Mouse (Mus musculus) heart, embryonic 12.5 days (tissue): ENCODE measurements at regions not wholly inside any gene's neighbourhood (a gene's known extent, or its start where the extent isn't known, plus 50 kb on each side); places are given as distances from the start of the nearest gene placed in this dataset.

Source experiments
- ATAC-seq: fragments of 200-750 bp; cut with Nextera tagmentation; 2 replicates; pipeline ENCODE4 v1.8.0; 2017; ENCODE audit warnings: moderate TSS enrichment, moderate library complexity; ENCODE audit not compliant: insufficient number of reproducible peaks, low FRiP score
- H3K27ac ChIP-seq: fragments of 300-500 bp; sonication (generic); 2 replicates; pipeline ENCODE4 v1.5.1; 2016; ENCODE audit warnings: mild to moderate bottlenecking, moderate library complexity; ENCODE audit not compliant: poor library complexity, severe bottlenecking
- H3K27me3 ChIP-seq: fragments of 300-500 bp; sonication (generic); replicated peaks from 2 replicates; pipeline ENCODE4 v1.6.1; 2016; ENCODE audit warnings: mild to moderate bottlenecking, moderate library complexity
- H3K36me3 ChIP-seq: fragments of 300-500 bp; sonication (generic); 2 replicates; pipeline ENCODE4 v1.6.1; 2016; ENCODE audit warnings: mild to moderate bottlenecking, moderate library complexity
- H3K4me1 ChIP-seq: fragments of 300-500 bp; sonication (generic); replicated peaks from 2 replicates; pipeline ENCODE4 v1.6.1; 2016; ENCODE audit warnings: mild to moderate bottlenecking
- H3K4me2 ChIP-seq: fragments of 300-500 bp; sonication (generic); 2 replicates; pipeline ENCODE4 v1.6.1; 2016; ENCODE audit warnings: mild to moderate bottlenecking, moderate library complexity
- H3K4me3 ChIP-seq: fragments of 300-500 bp; sonication (generic); 2 replicates; pipeline ENCODE4 v1.5.1; 2016; ENCODE audit warnings: mild to moderate bottlenecking
- H3K9ac ChIP-seq: fragments of 300-500 bp; sonication (generic); 2 replicates; pipeline ENCODE4 v1.6.1; 2016; ENCODE audit warnings: mild to moderate bottlenecking, moderate library complexity
- H3K9me3 ChIP-seq: fragments of 300-500 bp; sonication (generic); replicated peaks from 2 replicates; pipeline ENCODE4 v1.6.1; 2016; ENCODE audit warnings: mild to moderate bottlenecking, moderate library complexity
- WGBS: fragments of 180-500 bp; shearing (Covaris S2); methylation state at CpG from one replicate; pipeline ENCODE4 v1.1.7; 2016; 5-methylcytosine and 5-hydroxymethylcytosine counted together

GRCm38 (mm10) chr1:80030635-80031034 is 169.7 kb upstream of the Serpine2 start:
- H3K4me2 ChIP-seq, result no peak overlapping the region
- peaks cover 27% of the 10 kb centered on the region for H3K4me1 ChIP-seq
- ATAC-seq, result no peak
- H3K27me3 ChIP-seq, result no peaks in the 10 kb centered on the region
- H3K27ac ChIP-seq, result peak overlapping the region; percentile 56; the same call in 1 of the 2 replicates
- no peak overlapping the region for H3K9ac ChIP-seq
- no peaks in the 10 kb centered on the region for H3K9me3 ChIP-seq
- H3K4me3 ChIP-seq, result no peak overlapping the region
- WGBS, result 91% methylated on average over 1 of the region's 1 CpGs
- H3K36me3 ChIP-seq, result no peaks in the 10 kb centered on the region

- peak; percentile 97 for ATAC-seq
- H3K4me2 ChIP-seq, result no peak overlapping the region
Measured at GRCm38 (mm10) chr1:80030224-80030623, 169.2 kb upstream of the Serpine2 start.

GRCm38 (mm10) chr1:80025863-80026616 is 165.1 kb upstream of the Serpine2 start:
- no peak overlapping the region for H3K9ac ChIP-seq
- H3K9me3 ChIP-seq, result no peaks in the 10 kb centered on the region
- peaks cover 12% of the 10 kb centered on the region for H3K4me1 ChIP-seq
- H3K27me3 ChIP-seq, result no peaks in the 10 kb centered on the region
- no peak for ATAC-seq
- H3K4me3 ChIP-seq, result no peak overlapping the region
- no peaks in the 10 kb centered on the region for H3K36me3 ChIP-seq
- H3K27ac ChIP-seq, result no peak overlapping the region
- WGBS, result 80% methylated on average over 4 of the region's 4 CpGs
- no peak overlapping the region for H3K4me2 ChIP-seq

More at GRCm38 (mm10) chr1:80030224-80030623, 169.2 kb upstream of the Serpine2 start:
- Histone ChIP-seq H3K9me3 (no peaks in the 10 kb centered on the region), H3K4me3 (no peak overlapping the region), H3K27ac (peak overlapping the region; percentile 56; the same call in 1 of the 2 replicates), H3K4me1 (peaks cover 27% of the 10 kb centered on the region), H3K36me3 (no peaks in the 10 kb centered on the region), H3K27me3 (no peaks in the 10 kb centered on the region), H3K9ac (no peak overlapping the region)
- WGBS, result 37% methylated on average over 3 of the region's 3 CpGs

- WGBS, result 47% methylated on average over 6 of the region's 6 CpGs
- H3K9ac ChIP-seq, result no peak overlapping the region
- ATAC-seq, result no peak
- H3K4me2 ChIP-seq, result no peak overlapping the region
- H3K36me3 ChIP-seq, result no peaks in the 10 kb centered on the region
- peaks cover 4% of the 10 kb centered on the region; the same call in 1 of the 2 replicates for H3K4me1 ChIP-seq
- H3K27me3 ChIP-seq, result no peaks in the 10 kb centered on the region
- no peak overlapping the region for H3K27ac ChIP-seq
- no peaks in the 10 kb centered on the region for H3K9me3 ChIP-seq
- no peak overlapping the region for H3K4me3 ChIP-seq
Measured at GRCm38 (mm10) chr1:80023518-80024095, 162.6 kb upstream of the Serpine2 start.

GRCm38 (mm10) chr1:80021866-80022265 is 160.9 kb upstream of the Serpine2 start:
- peaks cover 4% of the 10 kb centered on the region; the same call in 1 of the 2 replicates for H3K4me1 ChIP-seq
- H3K36me3 ChIP-seq, result no peaks in the 10 kb centered on the region
- H3K9ac ChIP-seq, result no peak overlapping the region
- H3K4me2 ChIP-seq, result no peak overlapping the region
- no peak overlapping the region for H3K4me3 ChIP-seq
- 64% methylated on average over 3 of the region's 3 CpGs for WGBS
- H3K27me3 ChIP-seq, result no peaks in the 10 kb centered on the region
- H3K27ac ChIP-seq, result no peak overlapping the region
- ATAC-seq, result no peak
- H3K9me3 ChIP-seq, result no peaks in the 10 kb centered on the region

- 63% methylated on average over 11 of the region's 11 CpGs for WGBS
- H3K9ac ChIP-seq, result no peak overlapping the region
- no peaks in the 10 kb centered on the region for H3K9me3 ChIP-seq
- H3K4me2 ChIP-seq, result no peak overlapping the region
- H3K36me3 ChIP-seq, result no peaks in the 10 kb centered on the region
- no peaks in the 10 kb centered on the region for H3K4me1 ChIP-seq
- no peaks in the 10 kb centered on the region for H3K27me3 ChIP-seq
- no peak overlapping the region for H3K4me3 ChIP-seq
- ATAC-seq, result no peak
- no peak overlapping the region for H3K27ac ChIP-seq
Measured at GRCm38 (mm10) chr1:80018391-80019065, 157.5 kb upstream of the Serpine2 start.

GRCm38 (mm10) chr1:80015474-80015873 is 154.5 kb upstream of the Serpine2 start:
- 82% methylated on average over 5 of the region's 5 CpGs for WGBS
- Histone ChIP-seq H3K4me2 (no peak overlapping the region), H3K4me3 (no peak overlapping the region), H3K4me1 (no peaks in the 10 kb centered on the region), H3K27ac (no peak overlapping the region), H3K27me3 (no peaks in the 10 kb centered on the region), H3K9ac (no peak overlapping the region), H3K36me3 (no peaks in the 10 kb centered on the region), H3K9me3 (no peaks in the 10 kb centered on the region)
- ATAC-seq, result no peak

GRCm38 (mm10) chr1:80014586-80014985 is 153.6 kb upstream of the Serpine2 start:
- H3K4me1 ChIP-seq, result no peaks in the 10 kb centered on the region
- no peak overlapping the region for H3K4me2 ChIP-seq
- WGBS, result 88% methylated on average over 2 of the region's 2 CpGs
- no peaks in the 10 kb centered on the region for H3K9me3 ChIP-seq
- no peak for ATAC-seq
- H3K27me3 ChIP-seq, result no peaks in the 10 kb centered on the region
- no peak overlapping the region for H3K9ac ChIP-seq
- H3K36me3 ChIP-seq, result no peaks in the 10 kb centered on the region
- no peak overlapping the region for H3K4me3 ChIP-seq
- no peak overlapping the region for H3K27ac ChIP-seq

GRCm38 (mm10) chr1:80010724-80011123 is 149.7 kb upstream of the Serpine2 start:
- no peak overlapping the region for H3K4me3 ChIP-seq
- H3K36me3 ChIP-seq, result no peaks in the 10 kb centered on the region
- no peak overlapping the region for H3K9ac ChIP-seq
- no peak overlapping the region for H3K27ac ChIP-seq
- no peaks in the 10 kb centered on the region for H3K27me3 ChIP-seq
- H3K9me3 ChIP-seq, result no peaks in the 10 kb centered on the region
- H3K4me1 ChIP-seq, result no peaks in the 10 kb centered on the region
- 39% methylated on average over 4 of the region's 4 CpGs for WGBS
- ATAC-seq, result no peak
- no peak overlapping the region for H3K4me2 ChIP-seq

GRCm38 (mm10) chr1:79999081-79999480 is 138.1 kb upstream of the Serpine2 start:
- no peak overlapping the region for H3K4me2 ChIP-seq
- no peaks in the 10 kb centered on the region for H3K27me3 ChIP-seq
- WGBS, result 69% methylated on average over 11 of the region's 11 CpGs
- H3K4me1 ChIP-seq, result peaks cover 12% of the 10 kb centered on the region
- H3K36me3 ChIP-seq, result no peaks in the 10 kb centered on the region
- H3K9me3 ChIP-seq, result no peaks in the 10 kb centered on the region
- no peak overlapping the region for H3K4me3 ChIP-seq
- no peak overlapping the region for H3K9ac ChIP-seq
- H3K27ac ChIP-seq, result no peak overlapping the region
- no peak for ATAC-seq

GRCm38 (mm10) chr1:79997911-79998310 is 136.9 kb upstream of the Serpine2 start:
- peaks cover 12% of the 10 kb centered on the region for H3K4me1 ChIP-seq
- H3K27ac ChIP-seq, result no peak overlapping the region
- 85% methylated on average over 10 of the region's 10 CpGs for WGBS
- no peak overlapping the region for H3K4me3 ChIP-seq
- no peak overlapping the region for H3K9ac ChIP-seq
- no peak for ATAC-seq
- H3K4me2 ChIP-seq, result no peak overlapping the region
- H3K27me3 ChIP-seq, result no peaks in the 10 kb centered on the region
- H3K36me3 ChIP-seq, result no peaks in the 10 kb centered on the region
- H3K9me3 ChIP-seq, result no peaks in the 10 kb centered on the region
